In the genomic region with DNA sequence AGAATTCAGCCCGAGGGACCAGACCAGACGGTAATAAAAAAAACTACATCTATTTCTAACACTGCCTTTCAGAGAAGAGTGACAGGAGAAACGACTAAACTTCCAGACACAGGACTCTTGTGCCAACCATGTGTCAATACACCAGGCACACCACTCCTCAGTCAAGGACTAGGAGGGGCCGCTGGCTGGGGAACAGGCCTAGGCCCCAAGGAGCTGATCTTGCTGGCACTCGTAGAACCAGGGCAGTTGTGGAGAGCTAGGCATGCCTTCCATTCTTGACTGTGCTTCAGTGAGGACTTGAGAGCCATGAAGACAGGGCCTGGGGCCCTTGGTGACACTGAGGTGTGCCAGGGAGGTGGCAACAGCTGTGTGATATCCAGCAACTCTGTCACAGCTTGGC, we compare ENCODE assay signal across 26 mouse cellular contexts.
A peak's percentile ranks its signal among the peaks of the same experiment; 100 is the strongest.
DNase-seq lines count a peak whose midpoint lies in the region; ATAC-seq lines count a peak whose summit lies in the region.
"Had no signal": no experiment of that assay in that cellular context is flagged by ENCODE, and none has a peak within 500 bp of the region (broad histone marks: within the 10 kb centered on the region; RNA-seq: fewer than 3 reads in every experiment).

No protein-coding gene starts in this region.

- H3K4me1 ChIP-seq in heart, embryonic 12.5 days (replicated peaks), result peaks cover 57% of the 10 kb centered on the region
- H3K4me1 ChIP-seq in midbrain, embryonic 10.5 days, result peaks cover 13% of the 10 kb centered on the region
- H3K4me1 ChIP-seq: intestine, embryonic 15.5 days had no signal

- H3K4me3 ChIP-seq in heart, embryonic 12.5 days, result no peak overlapping the region
- H3K4me3 ChIP-seq in midbrain, embryonic 10.5 days, result no peak overlapping the region
- H3K4me3 ChIP-seq: forebrain, embryonic 12.5 days; heart, adult 2 months; hindbrain, embryonic 10.5 days; intestine, embryonic 15.5 days; layer of hippocampus, adult 2 months; limb, embryonic 12.5 days; midbrain, embryonic 15.5 days; neural tube, embryonic 12.5 days had no signal

- no peak for ATAC-seq in heart, embryonic 12.5 days (ENCODE audit: insufficient number of reproducible peaks, low FRiP score)
- ATAC-seq: hindbrain, embryonic 16.5 days; intestine, embryonic 15.5 days; liver, postnatal 0 days; midbrain, embryonic 15.5 days had no signal

- WGBS in heart, embryonic 12.5 days, result 55% methylated on average over 5 of the region's 5 CpGs
- 93% methylated on average over 5 of the region's 5 CpGs for WGBS in midbrain, embryonic 10.5 days

- peak overlapping the region; percentile 45; the same call in 1 of the 2 replicates for H3K27ac ChIP-seq in heart, embryonic 12.5 days (ENCODE audit: poor library complexity, severe bottlenecking)
- H3K27ac ChIP-seq in midbrain, embryonic 10.5 days (replicated peaks), result no peak overlapping the region
- H3K27ac ChIP-seq: forebrain, embryonic 12.5 days; heart, adult 2 months; hindbrain, embryonic 10.5 days; intestine, embryonic 15.5 days; layer of hippocampus, adult 2 months; limb, embryonic 12.5 days; midbrain, embryonic 15.5 days; neural tube, embryonic 12.5 days had no signal

- peaks cover 7% of the 10 kb centered on the region; the same call in 1 of the 2 replicates for H3K36me3 ChIP-seq in heart, embryonic 12.5 days
- peaks cover 21% of the 10 kb centered on the region for H3K36me3 ChIP-seq in midbrain, embryonic 10.5 days
- H3K36me3 ChIP-seq: intestine, embryonic 15.5 days; midbrain, embryonic 15.5 days; neural tube, embryonic 12.5 days had no signal

- no peak for DNase-seq in heart, postnatal 4 days
- DNase-seq in thymus, postnatal 4 days, result peak; percentile 36
- no peak for DNase-seq in thymus, postnatal 25 days
- peak; percentile 47 for DNase-seq in lung, postnatal 14 days
- no peak for DNase-seq in adrenal gland, adult 2 months
- DNase-seq in midbrain, embryonic 10.5 days (ENCODE audit: low spot score), result no peak
- DNase-seq: adrenal gland, postnatal 36 days; cerebellum, adult 9-11 months; gastrocnemius, postnatal 14 days; heart, adult 2 months; kidney, adult 8-10 months; kidney, postnatal 14 days; layer of hippocampus, postnatal 36 days; liver, postnatal 0 days; right cerebral cortex, postnatal 14 days; spleen, adult 18-20 months had no signal

- no peaks in the 10 kb centered on the region for H3K9me3 ChIP-seq in heart, embryonic 12.5 days (replicated peaks)
- H3K9me3 ChIP-seq in midbrain, embryonic 10.5 days (replicated peaks), result no peaks in the 10 kb centered on the region
- H3K9me3 ChIP-seq: forebrain, embryonic 12.5 days; hindbrain, embryonic 10.5 days; intestine, embryonic 15.5 days; limb, embryonic 12.5 days; midbrain, embryonic 15.5 days; neural tube, embryonic 12.5 days had no signal

- H3K4me2 ChIP-seq in heart, embryonic 12.5 days, result no peak overlapping the region
- H3K4me2 ChIP-seq: forebrain, embryonic 12.5 days; intestine, embryonic 15.5 days; limb, embryonic 12.5 days; liver, embryonic 11.5 days; midbrain, embryonic 15.5 days; neural tube, embryonic 12.5 days had no signal

- no peak overlapping the region for H3K9ac ChIP-seq in heart, embryonic 12.5 days
- H3K9ac ChIP-seq: forebrain, embryonic 12.5 days; intestine, embryonic 15.5 days; limb, embryonic 12.5 days; liver, postnatal 0 days; midbrain, embryonic 15.5 days; neural tube, embryonic 12.5 days had no signal

- no peaks in the 10 kb centered on the region for H3K27me3 ChIP-seq in heart, embryonic 12.5 days (replicated peaks)
- H3K27me3 ChIP-seq in midbrain, embryonic 10.5 days (ENCODE audit: low read depth, poor library complexity, severe bottlenecking), result no peaks in the 10 kb centered on the region
- H3K27me3 ChIP-seq: forebrain, embryonic 12.5 days; intestine, embryonic 15.5 days; limb, embryonic 12.5 days; midbrain, embryonic 15.5 days; neural tube, embryonic 12.5 days had no signal

Comparison
In these comparisons a context has a peak if more than half of its experiments do, and no peak if none do; other contexts are left out.
1. DNase-seq: peak in thymus, postnatal 4 days (single experiment) and lung, postnatal 14 days (single experiment); none in heart, postnatal 4 days (single experiment), thymus, postnatal 25 days (single experiment), adrenal gland, adult 2 months (single experiment) and midbrain, embryonic 10.5 days (single experiment).